Mouse (Mus musculus): Measurements from ENCODE around the gene Hist1h1d.
"Not testable (repeated sequence)": the region's sequence is repeated elsewhere in the genome, so short reads cannot be mapped to it uniquely, and the experiment has no call there.

Gene Hist1h1d

GRCm38 (mm10) chr13:23571504-23572217 lies 18.6 kb downstream of the Hist1h1d start:
- peak; percentile 57 for DNase-seq (ENCODE audit: low read depth, low spot score)

GRCm38 (mm10) chr13:23572218-23573033 lies 19.4 kb downstream of the Hist1h1d start:
- peak; percentile 62 for DNase-seq (ENCODE audit: low read depth, low spot score)

DNA sequence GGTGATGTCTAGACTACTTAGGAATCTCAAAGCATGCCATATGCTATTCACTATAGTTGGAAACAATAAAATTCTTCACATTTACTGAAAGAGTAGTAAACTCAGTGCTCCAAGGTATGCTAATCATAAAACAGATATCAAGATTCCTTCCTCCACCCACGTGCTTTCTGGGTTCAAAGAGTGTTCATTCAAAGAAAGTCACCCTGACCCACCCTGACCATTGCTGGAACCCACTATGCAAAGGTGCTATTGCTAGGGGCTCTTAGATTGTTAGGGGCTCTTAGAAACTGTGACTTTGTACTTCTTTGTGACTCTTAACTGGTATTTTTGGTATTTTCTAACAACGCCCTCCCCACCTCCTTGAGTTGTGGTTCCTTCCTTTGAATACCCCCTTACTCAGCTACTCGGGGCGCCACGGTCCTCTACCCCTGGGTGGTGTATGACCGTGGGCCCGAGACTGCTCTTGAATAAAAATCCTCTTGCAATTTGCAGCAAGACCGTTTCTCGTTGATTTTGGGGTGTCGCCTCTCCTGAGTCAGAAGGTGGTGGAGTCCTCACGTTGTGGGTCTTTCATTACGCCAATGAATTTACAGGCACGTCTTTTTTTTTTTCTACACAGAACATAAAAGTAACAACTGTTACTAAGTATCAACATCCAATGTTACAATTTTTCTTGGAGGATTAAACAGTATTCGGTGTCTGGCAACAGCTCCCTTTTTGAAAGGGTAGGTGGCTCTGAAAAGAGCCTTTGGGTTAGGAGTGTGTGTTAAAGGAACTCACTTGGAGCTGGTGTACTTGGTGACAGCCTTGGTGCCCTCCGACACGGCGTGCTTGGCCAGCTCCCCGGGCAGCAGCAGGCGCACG lies 20.2 kb downstream of the Hist1h1d start:
- DNase-seq (ENCODE audit: low read depth, low spot score): peak; percentile 47

DNA sequence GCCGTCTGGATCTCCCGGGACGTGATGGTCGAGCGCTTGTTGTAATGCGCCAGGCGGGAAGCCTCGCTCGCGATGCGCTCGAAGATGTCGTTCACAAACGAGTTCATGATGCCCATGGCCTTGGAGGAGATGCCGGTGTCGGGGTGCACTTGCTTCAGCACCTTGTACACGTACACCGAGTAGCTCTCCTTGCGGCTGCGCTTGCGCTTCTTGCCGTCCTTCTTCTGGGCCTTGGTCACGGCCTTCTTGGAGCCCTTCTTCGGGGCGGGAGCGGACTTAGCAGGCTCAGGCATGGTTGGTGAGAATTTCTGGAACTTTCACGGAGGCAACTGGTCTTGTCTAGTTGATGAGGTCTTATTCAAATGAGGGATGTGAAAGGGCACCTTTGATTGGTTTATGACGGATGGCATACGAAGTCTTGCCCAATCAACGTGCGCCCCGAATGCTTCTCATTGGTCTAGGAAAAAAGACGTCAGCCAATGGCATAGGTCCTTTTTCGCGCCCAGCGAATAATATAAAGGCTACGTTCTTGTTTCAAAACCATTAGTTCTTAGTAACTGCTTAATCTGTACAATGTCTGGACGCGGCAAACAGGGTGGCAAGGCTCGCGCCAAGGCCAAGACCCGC lies 20.9 kb downstream of the Hist1h1d start, which contains the start of the genes Hist1h2bf and Hist1h2ad:
Gene Hist1h2bf, minus strand, starts transcription at position 299 of the 627 bp plus-strand sequence.
Gene Hist1h2ad, plus strand, starts transcription at position 484 of the 627 bp plus-strand sequence.
- peak; percentile 99 for DNase-seq (ENCODE audit: low read depth, low spot score)

GRCm38 (mm10) chr13:23574546-23575170 lies 21.6 kb downstream of the Hist1h1d start:
- peak; percentile 49 for DNase-seq (ENCODE audit: low read depth, low spot score)

- DNase-seq (ENCODE audit: low read depth, low spot score): peak; percentile 88
These were observed 22.3 kb downstream of the Hist1h1d start, which contains the start of gene Hist1h3d for GRCm38 (mm10) chr13:23575271-23575851. Gene Hist1h3d, plus strand, starts transcription at chr13:23575763.

DNA sequence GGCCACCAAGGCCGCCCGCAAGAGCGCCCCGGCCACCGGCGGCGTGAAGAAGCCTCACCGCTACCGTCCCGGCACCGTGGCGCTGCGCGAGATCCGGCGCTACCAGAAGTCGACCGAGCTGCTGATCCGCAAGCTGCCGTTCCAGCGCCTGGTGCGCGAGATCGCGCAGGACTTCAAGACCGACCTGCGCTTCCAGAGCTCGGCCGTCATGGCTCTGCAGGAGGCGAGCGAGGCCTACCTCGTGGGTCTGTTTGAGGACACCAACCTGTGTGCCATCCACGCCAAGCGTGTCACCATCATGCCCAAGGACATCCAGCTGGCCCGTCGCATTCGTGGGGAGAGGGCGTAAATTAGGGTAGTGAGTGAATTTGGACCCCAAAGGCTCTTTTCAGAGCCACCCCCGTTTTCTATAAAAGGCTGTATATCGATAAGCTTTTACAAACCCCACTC lies 22.8 kb downstream of the Hist1h1d start:
- not testable (repeated sequence) for DNase-seq (ENCODE audit: low read depth, low spot score)

- peak; percentile 50 for DNase-seq (ENCODE audit: low read depth, low spot score)
These were observed 23.4 kb downstream of the Hist1h1d start for GRCm38 (mm10) chr13:23576351-23576881.

GRCm38 (mm10) chr13:23576906-23577639 lies 24.0 kb downstream of the Hist1h1d start:
- peak; percentile 40 for DNase-seq (ENCODE audit: low read depth, low spot score)

DNA sequence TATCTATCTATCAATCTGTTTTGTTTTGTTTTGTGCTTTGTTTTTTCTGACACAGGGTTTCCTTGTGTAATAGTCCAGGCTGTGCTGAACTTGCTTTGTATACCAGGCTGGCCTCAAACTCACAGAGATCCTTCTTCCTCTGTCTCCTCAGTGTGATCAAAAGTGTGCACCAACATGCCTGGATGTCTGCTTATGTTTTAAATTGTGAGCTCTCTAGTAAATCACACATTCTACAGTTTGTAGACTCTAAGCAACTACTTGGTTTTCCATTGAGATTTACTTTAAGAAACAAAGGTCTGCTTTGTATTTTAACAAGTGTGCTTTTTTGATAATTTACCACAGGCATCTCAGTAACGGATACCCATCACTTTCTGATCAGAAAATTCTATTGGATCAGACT lies 24.8 kb downstream of the Hist1h1d start:
- DNase-seq (ENCODE audit: low read depth, low spot score): no peak

DNA sequence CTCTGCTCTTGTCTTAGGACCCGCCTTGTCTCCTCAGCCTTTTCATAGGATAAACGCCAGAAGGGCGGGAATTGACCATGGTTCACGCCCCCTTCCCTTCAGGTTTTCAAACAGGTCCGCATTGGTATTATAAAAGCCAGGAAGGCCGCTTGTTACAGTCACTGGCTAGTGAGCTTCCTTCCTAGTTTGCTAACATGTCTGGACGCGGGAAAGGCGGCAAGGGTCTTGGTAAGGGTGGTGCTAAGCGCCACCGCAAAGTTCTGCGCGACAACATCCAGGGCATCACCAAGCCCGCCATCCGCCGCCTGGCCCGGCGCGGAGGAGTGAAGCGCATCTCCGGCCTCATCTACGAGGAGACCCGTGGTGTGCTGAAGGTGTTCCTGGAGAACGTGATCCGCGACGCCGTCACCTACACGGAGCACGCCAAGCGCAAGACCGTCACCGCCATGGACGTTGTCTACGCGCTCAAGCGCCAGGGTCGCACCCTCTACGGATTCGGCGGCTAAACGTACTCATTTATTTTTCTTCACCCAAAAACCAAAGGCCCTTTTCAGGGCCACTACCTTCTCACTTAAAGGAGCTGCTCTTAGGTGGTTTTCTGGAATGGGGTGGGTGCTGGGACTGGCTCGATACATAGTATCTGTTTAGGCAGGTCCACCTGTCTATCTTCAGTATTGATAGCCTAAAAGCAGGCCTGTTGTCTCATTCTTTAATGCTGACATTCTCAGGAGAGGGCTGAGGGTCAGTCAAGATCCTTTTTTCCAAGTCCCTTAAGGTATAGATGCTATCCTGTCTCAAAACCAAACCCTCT lies 28.6 kb downstream of the Hist1h1d start, which contains the start of gene Hist1h4d:
Gene Hist1h4d, plus strand, starts transcription at position 191 of the 811 bp plus-strand sequence.
- peak; percentile 95 for DNase-seq (ENCODE audit: low read depth, low spot score)

DNA sequence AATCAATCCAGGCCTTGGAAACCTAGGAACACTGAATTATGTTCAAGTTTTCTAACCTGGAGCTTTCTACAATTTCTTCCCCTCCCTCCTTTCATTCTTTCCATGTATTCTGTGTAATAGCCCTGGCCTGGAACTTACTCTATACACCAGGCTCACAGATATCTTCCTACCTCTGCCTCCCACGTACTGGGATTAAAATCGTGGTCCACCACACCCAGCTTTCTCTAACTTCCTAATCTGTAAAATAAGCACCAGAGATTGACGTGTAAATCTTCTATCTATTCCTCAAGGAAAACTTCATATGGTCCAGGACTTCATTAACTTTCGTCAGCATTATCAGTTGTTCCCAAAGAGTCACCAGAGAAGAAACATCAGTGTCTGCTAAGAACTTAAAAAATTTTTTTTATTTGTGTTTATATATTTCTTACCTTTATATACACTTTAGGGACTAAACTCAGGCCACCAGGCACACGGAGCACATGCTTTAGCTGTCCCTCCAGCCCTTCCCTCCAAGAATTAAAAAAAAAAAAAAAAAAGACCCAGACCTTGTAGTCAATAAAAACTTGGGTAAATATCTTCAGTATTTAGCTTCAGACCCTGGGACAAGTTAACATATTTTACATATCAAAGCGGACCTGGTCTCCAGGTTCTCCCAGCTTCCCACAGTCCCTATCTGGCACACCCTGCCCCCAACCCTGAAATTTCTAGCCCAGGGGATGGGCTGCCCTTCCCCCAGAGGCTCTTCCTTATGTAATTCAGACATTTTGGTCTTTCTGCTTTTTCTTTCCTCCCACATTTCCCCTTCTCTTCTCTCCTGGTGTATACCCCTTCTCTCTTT lies 29.4 kb downstream of the Hist1h1d start:
- no peak for DNase-seq (ENCODE audit: low read depth, low spot score)

- no peak for DNase-seq (ENCODE audit: low read depth, low spot score)
These were observed 30.5 kb downstream of the Hist1h1d start for GRCm38 (mm10) chr13:23583387-23584068.

- DNase-seq (ENCODE audit: low read depth, low spot score): peak; percentile 37
These were observed 31.3 kb downstream of the Hist1h1d start for GRCm38 (mm10) chr13:23584331-23584730.

GRCm38 (mm10) chr13:23585029-23585441 lies 32.0 kb downstream of the Hist1h1d start:
- peak; percentile 79 for DNase-seq (ENCODE audit: low read depth, low spot score)

DNA sequence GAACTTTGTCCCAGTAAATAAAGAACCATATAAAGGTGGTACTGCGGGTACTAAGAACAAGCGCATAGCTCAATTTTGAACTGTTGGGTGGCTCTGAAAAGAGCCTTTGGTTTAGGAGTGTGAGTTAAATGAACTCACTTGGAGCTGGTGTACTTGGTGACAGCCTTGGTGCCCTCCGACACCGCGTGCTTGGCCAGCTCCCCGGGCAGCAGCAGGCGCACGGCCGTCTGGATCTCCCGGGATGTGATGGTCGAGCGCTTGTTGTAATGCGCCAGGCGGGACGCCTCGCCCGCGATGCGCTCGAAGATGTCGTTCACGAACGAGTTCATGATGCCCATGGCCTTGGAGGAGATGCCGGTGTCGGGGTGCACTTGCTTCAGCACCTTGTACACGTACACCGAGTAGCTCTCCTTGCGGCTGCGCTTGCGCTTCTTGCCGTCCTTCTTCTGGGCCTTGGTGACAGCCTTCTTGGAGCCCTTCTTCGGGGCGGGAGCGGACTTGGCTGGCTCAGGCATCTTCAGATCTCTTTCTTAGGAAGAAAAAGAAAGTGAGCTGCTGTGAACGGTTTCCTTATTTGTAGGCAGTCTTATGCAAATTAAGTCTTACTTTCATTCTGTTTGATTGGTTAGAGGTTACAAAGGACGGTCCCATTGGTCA lies 32.5 kb downstream of the Hist1h1d start:
- peak; percentile 93 for DNase-seq (ENCODE audit: low read depth, low spot score)
